Mouse (Mus musculus) adipocyte (in vitro differentiated cells): Measurements from ENCODE around the gene Dync1i2.

Experiments used
- DNase-seq: peaks from one replicate; pipeline ENCODE4 v3.0.0-alpha.2; 2016; ENCODE audit warnings: low spot score

The Dync1i2 gene

DNA sequence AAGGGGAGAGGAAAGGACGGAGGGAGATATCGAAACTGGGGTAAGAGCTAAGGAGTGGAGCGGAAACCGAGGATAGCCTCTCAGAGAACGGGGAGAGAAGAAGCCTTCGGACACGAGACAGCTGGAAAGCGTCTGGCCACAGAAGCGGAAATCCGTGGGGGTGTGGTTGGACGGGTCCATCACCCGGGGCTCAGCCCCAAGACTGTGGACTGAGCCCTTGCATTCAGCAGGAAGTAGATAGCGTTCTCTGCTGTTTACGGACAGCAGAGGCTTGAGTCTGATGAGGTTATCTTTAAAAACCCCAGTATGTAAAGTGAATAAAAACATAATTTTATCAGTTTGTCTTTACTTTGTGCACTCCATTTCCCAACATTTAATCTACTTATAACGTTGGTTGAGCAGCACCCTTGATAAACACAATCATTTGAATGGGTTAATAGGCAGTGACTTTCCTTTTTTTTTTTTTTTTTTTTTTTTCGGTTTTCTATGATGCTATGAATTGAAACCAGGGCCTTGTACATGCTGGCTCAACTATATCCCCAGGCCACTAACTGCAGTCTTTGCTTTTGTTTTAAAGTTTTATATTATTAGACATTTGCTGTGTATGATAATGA, 7.6 kb upstream of the Dync1i2 start:
- DNase-seq, result no peak

DNA sequence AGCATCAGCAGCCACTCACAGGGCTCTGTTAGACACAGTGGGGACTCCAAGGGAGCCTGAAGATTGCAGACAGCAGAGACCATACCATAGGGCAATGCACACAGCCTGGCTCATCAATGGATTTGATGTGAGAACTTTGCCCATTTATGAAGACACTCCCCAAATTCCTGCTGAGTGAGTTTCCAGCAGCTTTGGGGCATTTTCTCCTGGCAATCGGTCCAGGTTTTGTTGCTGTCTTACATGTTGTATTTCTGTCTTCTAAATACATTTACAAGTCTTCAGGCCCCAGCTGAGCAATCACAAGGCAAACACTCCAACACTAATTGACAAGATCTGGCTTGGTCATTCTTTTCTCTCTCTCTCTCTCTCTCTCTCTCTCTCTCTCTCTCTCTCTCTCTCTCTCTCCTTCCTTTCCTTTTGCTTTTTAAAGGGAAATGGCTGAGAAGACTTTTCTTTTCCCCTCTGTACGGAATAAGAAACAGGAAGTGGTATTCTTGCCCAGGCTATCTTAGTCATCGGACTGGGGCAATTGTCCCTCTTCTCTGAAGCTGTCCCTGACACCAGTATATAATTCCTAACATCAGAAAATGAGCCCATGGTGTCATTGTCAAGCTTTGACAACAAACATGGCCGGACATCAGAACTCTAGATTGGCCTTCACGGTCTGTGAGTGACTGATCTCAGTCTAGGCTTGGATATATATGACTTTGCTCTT, 2.3 kb upstream of the Dync1i2 start:
- DNase-seq, result no peak

DNA sequence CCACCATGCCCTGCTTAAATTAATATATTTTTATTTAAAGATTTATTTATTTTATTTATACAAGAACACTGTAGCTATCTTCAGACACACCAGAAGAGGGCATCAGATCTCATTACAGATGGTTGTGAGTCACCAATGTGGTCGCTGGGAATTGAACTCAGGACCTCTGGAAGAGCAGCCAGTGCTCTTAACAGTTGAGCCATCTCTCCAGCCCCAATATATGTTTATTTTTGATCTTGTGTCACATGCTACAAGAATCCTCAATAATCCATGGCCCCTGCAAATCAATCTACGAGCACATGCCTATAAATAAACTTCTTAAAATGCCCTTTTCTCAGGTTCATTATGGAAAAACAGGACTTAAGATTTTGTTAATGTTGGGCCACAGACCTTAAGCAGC, 410 bp upstream of the Dync1i2 start:
- no peak for DNase-seq

DNA sequence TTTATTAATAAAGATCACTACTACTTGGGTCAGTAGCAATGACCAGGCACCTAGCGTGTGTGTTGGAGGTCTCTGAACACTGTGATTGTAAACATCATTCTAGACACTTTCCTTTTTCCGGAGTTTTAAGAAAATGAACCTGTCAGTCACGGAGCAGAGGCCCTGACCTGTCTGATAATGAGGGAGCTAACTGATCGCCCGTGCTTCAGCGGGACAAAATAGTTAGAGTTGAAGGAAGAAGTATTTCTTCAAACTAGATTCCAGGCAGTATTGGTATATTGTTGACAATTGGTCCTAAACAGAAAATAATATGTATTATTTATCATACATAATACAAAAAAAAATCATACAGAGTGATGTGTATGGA, 837 bp downstream of the Dync1i2 start:
- DNase-seq, result peak; percentile 24

DNA sequence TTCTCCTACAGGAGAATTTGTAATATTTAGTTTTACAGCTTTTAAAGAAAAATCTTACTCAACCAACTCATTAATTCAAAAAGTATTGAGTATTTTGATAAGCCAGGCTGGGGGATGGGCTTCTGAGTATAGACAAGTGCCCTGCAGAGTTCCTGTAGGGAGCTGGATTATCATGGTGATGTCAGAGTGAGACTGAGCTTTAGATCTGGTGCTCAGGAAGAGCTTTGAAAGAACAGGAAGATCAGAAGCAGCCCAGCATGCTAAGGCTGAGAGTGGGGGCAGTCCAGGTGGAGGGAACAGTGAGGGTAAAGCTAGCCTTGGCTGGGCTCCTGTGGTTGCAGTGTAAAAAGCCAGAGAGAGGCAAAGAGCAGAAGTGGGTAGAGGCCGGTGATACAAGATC, 9.5 kb downstream of the Dync1i2 start:
- no peak for DNase-seq

DNA sequence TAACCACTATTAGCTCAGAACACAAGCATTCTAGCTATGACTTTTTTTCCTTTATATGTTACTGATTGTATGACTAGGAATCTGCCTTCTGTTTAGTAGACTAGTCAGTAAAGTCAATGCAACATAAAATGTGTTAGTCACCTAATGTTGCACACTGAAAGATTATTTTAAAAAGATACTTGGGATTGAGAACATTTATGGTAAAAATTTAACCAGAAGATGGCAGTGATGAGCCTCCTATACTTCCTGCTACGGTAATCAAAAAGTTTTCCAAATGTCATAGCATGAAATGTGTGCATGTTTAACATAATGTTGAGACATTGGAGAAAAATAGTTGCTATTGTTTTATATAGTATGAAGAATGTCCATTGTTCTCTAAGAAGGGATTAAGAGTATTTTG, 15.9 kb downstream of the Dync1i2 start:
- DNase-seq, result peak; percentile 28

DNA sequence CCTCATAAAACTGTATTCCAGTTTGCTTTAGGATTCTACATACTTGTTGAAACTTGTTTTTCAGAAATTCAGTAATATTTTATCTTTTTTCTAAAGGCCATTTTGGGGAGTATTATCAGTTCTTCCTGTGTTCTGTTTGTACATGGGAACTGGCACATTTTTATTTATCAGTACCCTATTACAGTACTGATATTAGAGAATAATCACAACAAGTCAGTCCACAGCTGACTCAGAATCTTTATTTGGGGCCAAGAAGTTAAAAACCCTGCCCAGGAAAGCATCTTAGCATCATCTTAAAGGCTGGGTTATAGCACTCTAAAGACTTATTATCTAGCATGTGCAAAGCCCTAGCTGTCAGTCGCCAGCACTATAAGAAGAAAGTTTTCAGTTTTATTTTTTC, 18.1 kb downstream of the Dync1i2 start:
- no peak for DNase-seq

DNA sequence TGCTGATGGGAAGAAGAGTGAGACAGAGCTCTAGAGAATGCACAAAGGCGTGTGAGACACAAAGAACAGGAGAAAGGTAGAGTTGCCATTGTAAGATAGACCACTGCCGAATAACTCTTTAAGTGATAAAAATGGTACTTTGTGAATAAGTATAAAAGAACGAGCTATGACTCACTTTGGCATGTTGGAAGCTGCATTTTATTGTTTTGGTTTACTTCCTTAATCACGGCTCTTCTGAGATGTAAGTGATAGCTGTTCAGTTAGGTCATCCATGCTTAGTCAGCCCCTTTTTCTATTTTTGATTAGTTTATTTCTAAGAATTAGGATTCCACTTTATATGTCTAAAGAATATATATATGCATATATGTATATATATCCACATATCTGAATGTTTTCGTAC, 20.4 kb downstream of the Dync1i2 start:
- no peak for DNase-seq

DNA sequence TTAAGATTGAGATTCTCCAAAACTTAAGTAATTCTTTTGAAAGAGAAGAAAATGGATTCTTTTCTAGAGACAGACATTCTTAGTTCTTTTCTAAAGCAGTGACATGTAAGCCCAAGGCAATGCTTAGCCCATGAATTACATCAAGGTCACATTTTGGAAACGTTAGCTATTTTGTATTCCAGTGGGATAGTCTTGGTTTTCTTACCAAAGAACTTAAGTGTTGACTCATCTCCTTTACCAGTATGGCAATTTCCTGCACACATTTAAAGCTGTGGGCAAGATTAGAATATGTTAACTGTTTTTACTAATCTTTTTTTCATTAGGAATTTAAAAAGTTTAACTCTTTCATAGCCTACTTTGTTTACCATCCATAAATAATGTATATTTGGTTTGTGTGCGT, 21.5 kb downstream of the Dync1i2 start:
- no peak for DNase-seq

DNA sequence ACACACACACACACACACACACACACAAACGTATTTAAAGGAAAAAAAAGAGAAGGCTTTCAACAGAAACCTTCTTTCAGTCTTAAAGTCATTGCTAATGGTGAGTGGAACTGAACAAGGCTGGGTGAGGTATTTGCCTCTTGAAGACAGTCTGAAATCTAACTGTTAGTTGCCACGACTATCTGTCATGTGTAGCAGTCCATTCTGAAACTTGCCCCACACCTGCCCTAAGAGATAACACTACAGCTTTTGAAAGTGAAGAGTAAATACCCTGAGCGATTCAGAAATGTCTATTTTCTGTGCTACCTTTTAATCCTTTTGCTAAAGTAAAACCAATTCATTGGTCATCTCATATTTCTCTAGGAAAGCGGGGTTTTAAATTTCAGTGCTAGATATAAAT, 23.9 kb downstream of the Dync1i2 start:
- no peak for DNase-seq

DNA sequence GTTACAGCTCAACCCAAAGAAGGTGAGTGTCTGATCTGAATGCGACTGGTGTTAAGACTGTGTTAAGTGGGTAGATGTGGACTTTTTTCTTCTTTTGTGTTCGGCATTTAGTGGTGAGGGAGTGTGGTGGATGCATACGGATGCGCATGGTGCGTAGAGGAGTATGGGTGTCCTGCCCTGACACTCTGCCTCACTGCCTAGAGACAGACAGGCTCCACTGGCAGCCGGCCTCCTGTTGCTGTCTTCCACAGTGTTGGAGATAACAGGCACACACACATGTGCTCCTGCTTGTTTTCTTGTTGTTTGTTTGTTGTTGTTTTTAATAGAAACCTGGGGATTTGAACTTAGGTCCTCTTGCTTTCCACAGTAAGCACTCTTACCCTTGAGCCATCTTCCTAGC, 24.5 kb downstream of the Dync1i2 start:
- no peak for DNase-seq

DNA sequence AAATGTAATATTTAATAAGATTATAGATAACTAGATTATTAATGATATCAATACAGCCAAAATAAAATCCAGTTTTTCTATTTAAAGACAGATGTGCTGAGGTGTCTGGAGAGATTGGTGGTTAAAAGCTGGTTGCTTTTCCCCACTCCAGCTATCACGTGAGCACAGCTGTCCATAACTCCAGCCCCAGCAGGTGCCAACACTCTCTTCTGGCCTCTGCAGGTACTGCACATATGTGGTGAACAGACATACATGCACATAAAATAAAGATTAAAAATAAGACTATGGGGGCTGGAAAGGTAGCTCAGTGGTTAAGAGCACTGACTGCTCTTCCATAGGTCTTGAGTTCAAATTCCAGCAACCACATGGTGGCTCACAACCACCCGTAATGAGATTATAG, 30.0 kb downstream of the Dync1i2 start:
- DNase-seq, result no peak

DNA sequence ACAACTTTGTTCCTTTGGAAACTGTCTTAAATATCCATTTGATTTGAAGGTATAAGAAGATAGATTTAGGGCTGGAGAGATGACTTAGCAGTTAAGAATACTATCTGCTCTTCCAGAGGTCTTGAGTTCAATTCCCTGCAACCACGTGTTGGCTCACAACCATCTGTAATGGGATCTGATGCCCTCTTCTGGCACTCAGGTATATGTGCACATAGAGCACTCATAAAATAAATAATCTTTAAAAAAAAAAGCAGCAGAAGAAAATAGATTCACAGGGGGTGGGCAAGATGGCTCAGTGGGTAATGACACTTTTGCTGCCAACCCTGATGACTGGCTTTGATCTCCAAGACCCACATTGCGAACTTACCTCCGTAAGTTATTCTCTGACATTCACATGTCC, 30.7 kb downstream of the Dync1i2 start:
- DNase-seq, result no peak

DNA sequence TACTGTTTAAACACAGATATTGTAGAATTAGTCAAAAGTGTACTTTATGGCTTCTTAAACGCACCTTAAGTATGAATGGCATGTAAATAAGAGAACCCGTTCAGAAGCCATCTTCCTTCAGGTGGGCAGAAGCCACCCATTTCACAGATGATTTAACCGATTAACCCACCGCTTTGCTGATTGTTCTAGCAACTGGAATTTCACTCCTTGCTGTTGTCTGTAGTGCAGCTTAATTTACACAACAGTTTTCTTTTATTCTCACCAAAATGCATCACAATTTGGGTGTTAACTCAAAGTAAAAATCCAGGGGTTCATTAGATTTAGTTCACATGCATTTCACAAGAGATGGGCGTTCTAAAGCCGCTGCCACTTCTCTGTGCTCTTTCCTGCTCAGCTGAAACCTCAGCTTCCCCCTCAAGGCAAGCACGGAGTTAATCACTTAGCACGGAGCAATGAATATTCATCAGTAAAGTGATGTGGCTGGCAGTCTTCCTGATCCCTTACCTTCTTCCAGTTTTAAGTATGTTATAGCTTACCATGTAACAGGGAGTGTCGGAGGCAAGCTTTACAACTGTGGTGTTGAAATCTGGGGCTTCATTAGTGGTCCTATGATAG, 31.7 kb downstream of the Dync1i2 start:
- DNase-seq, result no peak

DNA sequence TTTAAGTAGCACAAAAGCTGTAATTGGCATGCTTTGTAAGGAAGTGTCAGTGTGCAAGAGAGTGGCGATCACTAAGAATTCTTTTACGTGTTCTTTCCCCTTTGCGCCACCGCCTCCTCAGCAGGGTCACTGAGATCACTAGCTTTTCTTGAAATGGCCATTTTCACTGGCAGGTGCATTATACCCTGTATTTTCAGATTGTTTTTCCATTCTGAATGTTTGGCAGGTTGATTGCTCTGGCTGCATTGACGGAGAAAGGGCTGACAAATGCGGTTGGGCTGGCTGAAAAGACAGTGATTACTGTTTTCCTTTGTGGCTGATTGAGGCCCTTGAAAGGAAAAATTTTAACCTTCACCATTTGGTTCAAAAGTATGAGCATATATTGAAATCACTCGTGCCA, 33.3 kb downstream of the Dync1i2 start:
- no peak for DNase-seq

DNA sequence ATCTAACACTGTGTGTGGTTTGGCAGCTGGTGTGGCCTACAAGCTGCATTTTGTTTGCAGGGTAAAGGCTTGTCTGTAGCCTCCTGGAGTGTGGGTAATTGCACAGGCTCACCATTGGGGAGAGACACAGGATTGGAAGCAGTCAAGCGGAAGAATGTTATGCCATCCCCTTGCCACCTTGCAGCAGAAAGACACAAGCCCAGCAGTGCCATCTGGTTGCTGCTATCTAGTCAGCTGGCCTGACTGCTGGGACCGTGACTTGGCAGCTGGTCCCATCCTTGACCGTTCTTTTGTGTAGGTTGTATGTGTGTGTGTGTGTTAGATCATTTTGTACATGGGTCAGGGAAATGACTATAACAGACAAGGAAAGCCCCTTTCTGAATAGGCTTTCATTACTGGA, 33.9 kb downstream of the Dync1i2 start:
- DNase-seq, result peak; percentile 18

DNA sequence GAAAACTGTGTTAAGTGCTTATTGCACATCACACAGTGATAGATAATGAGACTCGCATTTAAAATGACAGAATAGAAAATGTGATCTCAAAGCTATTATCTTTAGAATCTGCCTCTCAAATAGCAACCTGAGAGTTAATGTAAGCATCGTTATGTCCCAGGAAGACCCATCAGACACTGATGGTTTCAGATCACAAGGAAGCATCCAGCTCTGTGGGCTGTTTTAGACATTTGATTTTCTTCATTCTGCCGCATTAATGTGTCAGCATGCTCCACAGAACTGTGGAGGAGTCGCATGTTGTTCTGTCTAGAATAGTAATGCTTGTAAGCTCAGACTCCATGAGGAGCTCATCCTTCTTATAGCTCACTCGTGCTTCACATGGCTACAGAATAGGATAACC, 34.6 kb downstream of the Dync1i2 start:
- DNase-seq, result no peak

DNA sequence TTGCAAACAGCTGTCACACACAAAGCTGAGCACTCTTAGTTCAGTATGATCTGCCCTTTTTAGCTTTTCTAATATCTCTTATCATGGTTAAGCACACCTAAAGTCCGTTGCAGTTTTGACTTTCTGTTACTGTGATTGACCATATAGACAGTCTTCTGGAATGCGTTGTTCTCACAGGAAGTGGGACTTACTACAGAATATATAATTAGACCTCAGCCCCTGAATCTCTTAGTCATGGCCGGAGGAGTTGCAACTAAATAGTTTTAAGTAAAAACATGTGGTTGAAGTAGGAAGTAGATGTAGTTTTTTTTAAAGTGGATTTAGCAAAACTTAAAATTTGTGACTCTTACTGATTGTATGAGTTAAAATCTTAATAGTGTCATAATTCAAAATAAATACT, 36.6 kb downstream of the Dync1i2 start:
- no peak for DNase-seq

DNA sequence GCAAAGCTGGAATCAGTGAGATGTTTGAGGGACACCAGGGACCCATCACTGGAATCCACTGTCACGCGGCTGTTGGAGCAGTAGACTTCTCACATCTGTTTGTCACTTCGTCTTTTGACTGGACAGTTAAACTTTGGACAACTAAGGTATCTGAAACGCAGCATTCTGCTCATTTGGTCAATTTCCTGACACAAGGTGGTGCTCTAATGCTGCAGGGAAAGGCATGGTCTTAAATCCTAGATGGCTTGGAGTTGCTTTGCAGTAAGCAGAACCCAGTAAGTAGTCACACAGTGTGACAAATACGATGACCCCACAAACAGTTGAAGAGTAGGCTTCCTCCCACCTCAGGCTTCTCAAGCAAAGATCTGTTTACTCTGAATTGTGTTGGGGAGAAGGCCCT, 39.3 kb downstream of the Dync1i2 start:
- peak; percentile 56 for DNase-seq

DNA sequence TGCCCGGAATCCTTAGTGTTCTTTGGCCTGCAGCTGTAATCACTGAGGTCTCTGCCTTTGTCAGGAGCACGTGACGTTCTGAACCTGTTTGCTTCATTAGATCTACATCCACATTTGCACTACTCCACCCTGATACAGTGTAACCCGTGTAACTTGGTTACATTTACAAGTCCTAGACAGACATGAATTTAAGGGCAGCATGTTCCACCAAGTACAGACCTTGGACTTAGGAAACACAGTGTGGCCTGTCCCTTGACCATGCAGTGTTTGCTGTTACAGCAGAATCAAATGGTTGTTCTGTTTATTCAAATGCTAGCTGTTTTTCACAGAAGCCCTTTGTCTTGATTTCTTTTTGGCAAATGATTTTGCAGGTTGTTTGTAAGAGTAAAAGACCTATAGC, 43.3 kb downstream of the Dync1i2 start:
- DNase-seq, result peak; percentile 14

DNA sequence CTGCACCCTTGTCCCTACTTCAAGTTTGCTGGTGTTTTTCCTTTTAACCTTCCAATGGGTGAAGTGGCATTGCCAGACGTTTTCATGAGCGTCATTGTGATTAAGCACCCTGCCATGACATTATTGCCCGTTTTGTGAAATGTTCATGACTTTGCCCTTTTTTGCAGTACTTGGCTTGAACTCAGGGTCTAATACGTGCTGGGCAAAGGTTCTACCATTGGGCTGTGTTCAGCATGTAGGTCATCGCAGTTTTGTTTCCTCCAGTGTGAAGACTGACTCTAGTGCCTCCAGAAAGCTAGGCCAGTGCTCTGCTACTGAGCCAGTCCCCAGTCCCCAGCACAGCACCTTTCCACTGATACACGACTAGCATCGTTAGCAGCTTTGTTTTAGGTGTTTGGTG, 45.1 kb downstream of the Dync1i2 start:
- DNase-seq, result no peak

DNA sequence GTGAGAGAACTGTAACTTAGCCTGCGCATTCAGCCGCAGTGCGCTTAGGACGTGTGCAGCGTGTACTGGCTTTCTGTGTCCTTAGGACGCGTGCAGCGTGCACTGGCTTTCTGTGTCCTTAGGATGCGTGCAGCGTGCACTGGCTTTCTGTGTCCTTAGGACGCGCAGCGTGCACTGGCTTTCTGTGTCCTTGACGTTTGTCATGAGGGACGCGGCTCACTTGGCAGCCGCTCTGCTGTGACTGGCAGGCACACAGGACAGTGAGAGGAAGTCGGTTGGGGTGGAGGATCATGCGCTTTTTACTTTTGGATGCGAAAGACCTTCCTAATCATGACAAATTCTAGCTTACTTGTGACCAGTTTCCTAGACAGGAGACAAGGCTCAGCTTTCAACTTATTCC, 53.1 kb downstream of the Dync1i2 start:
- no peak for DNase-seq

DNA sequence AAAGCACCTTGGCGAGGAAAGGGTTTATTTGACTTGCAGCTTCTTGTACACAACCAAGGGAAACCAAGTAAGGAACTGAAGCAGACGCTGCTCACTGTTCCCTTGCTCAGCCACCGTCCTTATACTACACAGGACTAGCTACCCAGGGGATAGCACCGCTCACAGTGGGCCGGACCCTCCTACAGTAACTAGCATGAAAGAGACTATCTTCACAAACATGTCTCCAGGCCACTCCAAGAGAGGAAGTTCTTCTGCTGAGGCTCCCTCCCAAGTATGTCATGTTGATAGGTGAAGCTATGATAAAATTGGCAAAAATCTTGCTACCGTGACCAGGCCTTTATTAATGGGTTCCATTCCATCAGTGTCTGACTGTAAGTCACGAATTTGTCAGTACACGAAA, 57.2 kb downstream of the Dync1i2 start:
- no peak for DNase-seq

DNA sequence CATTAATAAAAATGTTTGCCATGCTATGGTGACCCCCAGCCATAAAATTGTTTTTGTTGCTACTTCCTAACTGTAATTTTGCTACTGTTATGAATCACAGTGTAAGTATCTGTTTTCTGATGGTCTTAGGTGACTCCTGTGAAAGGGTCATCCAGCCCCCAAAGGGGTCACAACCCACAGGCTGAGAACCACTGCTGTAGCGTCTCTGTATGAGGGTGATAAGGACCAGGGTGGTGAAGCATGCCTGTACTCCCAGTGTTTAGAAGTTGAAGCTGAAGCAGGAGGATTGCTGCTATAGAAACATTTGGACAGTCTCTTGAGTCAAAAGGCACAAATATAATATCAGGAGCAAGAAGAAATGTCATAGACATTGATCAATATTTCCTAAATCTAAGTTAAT, 57.8 kb downstream of the Dync1i2 start:
- DNase-seq, result no peak
